Mouse (Mus musculus) intestine, embryonic 14.5 days (tissue): ENCODE measurements around the gene Habp2. TPM values are rescaled to one million over a fixed set of nuclear protein-coding genes. Genes with fewer than 3 reads are reported as not detected.

Source experiments
- ATAC-seq: fragments of 200-750 bp; cut with Nextera tagmentation; replicated peaks from 2 replicates; pipeline ENCODE4 v1.8.0; 2017; ENCODE audit warnings: low read depth, moderate number of reproducible peaks, moderate TSS enrichment, moderate library complexity; ENCODE audit not compliant: low FRiP score, low TSS enrichment
- DNase-seq: peaks from one replicate; pipeline ENCODE4 v3.0.0-alpha.2; 2018; ENCODE audit warnings: low spot score
- H3K27ac ChIP-seq: fragments of 300-500 bp; sonication (generic); 2 replicates; pipeline ENCODE4 v1.5.1; 2014; ENCODE audit warnings: low read depth, mild to moderate bottlenecking, control low read depth
- H3K27me3 ChIP-seq: fragments of 300-500 bp; sonication (generic); replicated peaks from 2 replicates; pipeline ENCODE4 v1.6.1; 2014; ENCODE audit warnings: low read length, control low read depth; ENCODE audit not compliant: control insufficient read depth, insufficient read depth
- H3K36me3 ChIP-seq: fragments of 300-500 bp; sonication (generic); 2 replicates; pipeline ENCODE4 v1.6.1; 2014; ENCODE audit warnings: low read length, control low read depth; ENCODE audit not compliant: control insufficient read depth, insufficient read depth
- H3K4me1 ChIP-seq: fragments of 300-500 bp; sonication (generic); replicated peaks from 2 replicates; pipeline ENCODE4 v1.6.1; 2014; ENCODE audit warnings: low read length, control low read depth, mixed read lengths; ENCODE audit not compliant: control insufficient read depth, insufficient read depth
- H3K4me2 ChIP-seq: fragments of 300-500 bp; sonication (generic); 2 replicates; pipeline ENCODE4 v1.6.1; 2014; ENCODE audit warnings: low read length
- H3K4me3 ChIP-seq: fragments of 300-500 bp; sonication (generic); 2 replicates; pipeline ENCODE4 v1.5.1; 2014; ENCODE audit warnings: low read depth, low read length, control low read depth, mixed read lengths
- H3K9ac ChIP-seq: fragments of 300-500 bp; sonication (generic); 2 replicates; pipeline ENCODE4 v1.6.1; 2014; ENCODE audit warnings: mild to moderate bottlenecking, low read length
- H3K9me3 ChIP-seq: fragments of 300-500 bp; sonication (generic); 2 replicates; pipeline ENCODE4 v1.6.1; 2016; ENCODE audit warnings: low read length, control low read depth; ENCODE audit not compliant: control insufficient read depth
- WGBS: fragments of 180-500 bp; shearing (Covaris S2); extraction: QIAGEN DNeasy Blood & Tissue Kit; methylation state at CpG from one replicate; pipeline ENCODE4 v1.1.7; 2014; 5-methylcytosine and 5-hydroxymethylcytosine counted together
- polyA plus RNA-seq: library from polyadenylated mRNA; unstranded; fragments of >200 nt; fragmentation: Nextera tagmentation; extraction: Ambion mirVana; gene quantifications from 2 replicates; pipeline ENCODE4 v1.2.1, GENCODE M21; 2014

The Habp2 gene
- polyA plus RNA-seq, 1 experiment from 2014 or later: 26.7 TPM

DNA sequence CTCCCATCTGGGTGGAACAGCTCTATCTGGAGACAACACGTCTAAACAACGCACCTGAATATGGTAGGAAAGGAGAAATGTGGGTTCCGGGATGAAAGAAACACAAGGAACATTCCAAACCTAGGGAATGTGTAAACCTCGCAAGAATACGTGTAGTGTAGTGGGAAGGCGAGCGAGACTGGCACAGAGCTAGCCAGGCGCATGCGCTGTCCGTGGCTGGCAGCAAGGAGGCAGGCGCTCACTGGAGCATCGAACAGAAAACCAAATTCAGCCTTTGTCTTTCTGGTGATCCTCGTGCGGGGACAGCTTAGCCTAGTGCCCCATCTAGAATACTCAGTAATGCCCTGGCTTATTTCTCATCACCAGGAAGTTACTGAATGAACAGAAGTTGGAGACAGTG lies 23.2 kb upstream of the Habp2 start:
- no peak for DNase-seq

DNA sequence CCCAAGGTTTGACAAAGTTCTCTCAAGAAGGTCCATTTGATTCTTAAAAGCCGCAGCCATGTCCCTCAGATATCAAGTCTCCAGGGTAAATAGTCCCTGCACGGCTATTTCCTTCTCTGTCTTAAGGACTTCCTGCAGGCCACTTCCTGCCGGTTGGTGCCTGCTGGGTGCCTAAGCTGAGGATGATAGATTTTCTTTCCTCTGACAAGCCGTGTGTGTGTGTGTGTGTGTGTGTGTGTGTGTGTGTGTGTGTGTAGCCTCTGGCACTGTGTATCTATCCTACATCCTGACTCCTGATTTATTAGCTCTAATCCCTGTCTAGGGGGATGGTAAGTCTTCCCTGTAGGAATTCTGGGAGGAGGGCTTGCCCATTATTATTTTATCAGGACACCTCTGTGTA lies 22.8 kb upstream of the Habp2 start:
- Histone ChIP-seq H3K27ac (no peak overlapping the region), H3K4me3 (no peak overlapping the region), H3K4me2 (no peak overlapping the region), H3K36me3 (no peaks in the 10 kb centered on the region), H3K9ac (no peak overlapping the region), H3K4me1 (no peaks in the 10 kb centered on the region), H3K9me3 (no peaks in the 10 kb centered on the region), H3K27me3 (no peaks in the 10 kb centered on the region)
- no peak for ATAC-seq
- WGBS: 25% methylated on average over 4 of the region's 4 CpGs
- no peak for DNase-seq

More for the DNA sequence above, 23.2 kb upstream of the Habp2 start:
- WGBS: 79% methylated on average over 14 of the region's 14 CpGs
- no peaks in the 10 kb centered on the region for H3K27me3 ChIP-seq
- H3K9ac ChIP-seq: no peak overlapping the region
- no peak overlapping the region for H3K4me3 ChIP-seq
- ATAC-seq: no peak
- no peak overlapping the region for H3K27ac ChIP-seq
- no peaks in the 10 kb centered on the region for H3K4me1 ChIP-seq
- H3K4me2 ChIP-seq: no peak overlapping the region
- no peaks in the 10 kb centered on the region for H3K9me3 ChIP-seq
- no peaks in the 10 kb centered on the region for H3K36me3 ChIP-seq

DNA sequence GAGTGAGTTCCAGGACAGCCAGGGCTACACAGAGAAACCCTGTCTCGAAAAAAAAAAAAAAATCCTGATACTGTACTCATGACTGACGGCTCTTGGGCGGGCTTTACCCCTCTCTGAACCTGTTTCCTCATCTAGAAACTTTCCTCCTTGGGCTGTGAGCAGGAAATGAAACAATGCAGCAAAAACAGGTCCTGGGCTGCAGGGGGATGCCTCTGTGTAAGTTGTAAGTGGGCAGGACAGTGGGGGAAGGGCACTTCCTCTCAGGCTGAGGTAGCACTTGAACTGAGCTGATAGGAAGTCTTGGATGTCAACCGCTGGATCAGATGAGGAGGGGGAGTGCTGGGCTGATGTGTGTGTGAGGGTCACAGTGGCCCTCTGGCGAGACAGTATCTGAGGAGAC lies 21.8 kb upstream of the Habp2 start:
- Histone ChIP-seq H3K4me1 (no peaks in the 10 kb centered on the region), H3K36me3 (no peaks in the 10 kb centered on the region), H3K27me3 (no peaks in the 10 kb centered on the region), H3K4me3 (no peak overlapping the region), H3K9me3 (no peaks in the 10 kb centered on the region), H3K4me2 (no peak overlapping the region), H3K9ac (no peak overlapping the region), H3K27ac (no peak overlapping the region)
- 64% methylated on average over 5 of the region's 5 CpGs for WGBS
- ATAC-seq (no peak), DNase-seq (no peak)

DNA sequence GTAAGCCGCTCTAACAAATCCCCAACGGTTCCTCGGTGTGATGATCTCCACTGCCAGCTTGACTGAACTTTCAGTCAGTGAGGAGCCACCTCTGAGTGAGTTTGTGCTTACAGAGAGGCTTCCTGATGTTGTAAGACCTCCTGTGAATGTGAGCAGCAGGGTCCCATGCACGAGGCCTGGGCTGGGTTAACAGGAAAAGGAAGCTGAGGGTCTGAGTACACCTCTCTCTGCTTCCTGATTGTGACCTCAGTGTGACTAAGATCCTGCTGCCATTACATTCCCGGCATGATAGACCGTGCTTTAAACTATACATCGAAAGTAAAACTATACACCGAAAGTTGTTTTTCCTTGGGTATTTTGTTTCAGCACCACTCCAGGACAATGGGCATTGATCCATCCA lies 14.9 kb upstream of the Habp2 start:
- no peaks in the 10 kb centered on the region for H3K9me3 ChIP-seq
- no peak overlapping the region for H3K4me2 ChIP-seq
- no peak overlapping the region for H3K27ac ChIP-seq
- H3K9ac ChIP-seq: no peak overlapping the region
- DNase-seq: no peak
- 87% methylated on average over 8 of the region's 8 CpGs for WGBS
- no peak for ATAC-seq
- no peak overlapping the region for H3K4me3 ChIP-seq
- no peaks in the 10 kb centered on the region for H3K27me3 ChIP-seq
- H3K36me3 ChIP-seq: no peaks in the 10 kb centered on the region
- H3K4me1 ChIP-seq: no peaks in the 10 kb centered on the region

DNA sequence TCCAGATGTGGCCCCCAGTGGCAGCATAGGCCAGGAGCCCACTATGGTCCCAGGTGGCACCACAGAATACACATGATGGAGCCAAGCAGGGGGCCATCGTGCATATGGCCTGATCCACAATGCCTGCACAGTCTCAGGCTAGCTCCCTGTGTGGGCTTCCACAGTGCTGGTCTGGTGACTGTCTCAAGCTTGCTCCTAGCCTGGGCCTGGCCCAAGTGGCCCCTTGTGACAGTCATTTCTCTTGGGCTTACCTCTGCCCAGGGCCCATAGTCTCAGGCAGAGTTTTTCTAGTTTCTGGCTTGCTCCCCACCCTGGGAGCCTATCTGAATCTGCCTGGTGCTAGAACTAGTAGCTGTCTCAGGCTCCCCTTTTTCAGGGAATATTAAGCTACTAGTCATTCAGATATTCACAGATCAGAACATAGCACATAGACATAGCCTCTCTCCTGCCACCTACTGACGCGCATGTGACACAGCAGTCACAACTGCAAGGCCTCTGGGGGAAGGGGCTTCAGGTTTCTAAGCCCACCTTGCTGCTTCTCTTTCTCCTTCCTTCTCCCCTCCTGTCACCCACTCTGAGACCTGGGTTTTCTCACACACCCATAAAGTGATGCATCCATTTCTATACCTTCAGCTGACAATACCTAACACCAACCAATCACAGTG lies 9.7 kb upstream of the Habp2 start:
- 43% methylated on average over 3 of the region's 3 CpGs for WGBS
- Histone ChIP-seq H3K27me3 (no peaks in the 10 kb centered on the region), H3K9me3 (no peaks in the 10 kb centered on the region), H3K9ac (no peak overlapping the region), H3K4me2 (no peak overlapping the region), H3K4me3 (no peak overlapping the region), H3K27ac (no peak overlapping the region), H3K4me1 (no peaks in the 10 kb centered on the region), H3K36me3 (no peaks in the 10 kb centered on the region)
- ATAC-seq (0 out of 2 replicates have a peak, but pooled peaks have one; percentile 15), DNase-seq (no peak)

DNA sequence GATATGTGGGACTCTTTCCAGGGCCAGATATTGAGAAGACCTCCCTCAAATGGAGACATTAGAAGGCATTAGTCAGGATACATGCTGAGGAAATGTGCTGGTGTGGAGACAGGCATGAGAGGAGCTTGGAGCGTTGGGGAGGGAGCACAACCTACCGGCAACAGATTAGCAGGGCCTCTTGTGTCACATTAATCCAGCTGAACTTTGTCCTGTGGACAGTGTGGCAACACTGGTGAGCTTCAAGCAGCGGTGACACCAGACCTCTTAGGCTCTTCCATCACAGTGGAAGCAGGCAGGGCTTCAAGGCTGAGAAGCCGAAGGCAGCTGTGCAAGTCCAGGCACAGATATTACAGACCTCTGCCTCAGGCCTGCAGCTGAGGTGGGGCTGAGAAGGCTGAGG lies 9.0 kb upstream of the Habp2 start:
- DNase-seq: no peak
- 65% methylated on average over 4 of the region's 4 CpGs for WGBS
- Histone ChIP-seq H3K4me1 (no peaks in the 10 kb centered on the region), H3K27me3 (no peaks in the 10 kb centered on the region), H3K9ac (no peak overlapping the region), H3K27ac (no peak overlapping the region), H3K4me2 (no peak overlapping the region), H3K4me3 (no peak overlapping the region), H3K9me3 (no peaks in the 10 kb centered on the region), H3K36me3 (no peaks in the 10 kb centered on the region)
- no peak for ATAC-seq

DNA sequence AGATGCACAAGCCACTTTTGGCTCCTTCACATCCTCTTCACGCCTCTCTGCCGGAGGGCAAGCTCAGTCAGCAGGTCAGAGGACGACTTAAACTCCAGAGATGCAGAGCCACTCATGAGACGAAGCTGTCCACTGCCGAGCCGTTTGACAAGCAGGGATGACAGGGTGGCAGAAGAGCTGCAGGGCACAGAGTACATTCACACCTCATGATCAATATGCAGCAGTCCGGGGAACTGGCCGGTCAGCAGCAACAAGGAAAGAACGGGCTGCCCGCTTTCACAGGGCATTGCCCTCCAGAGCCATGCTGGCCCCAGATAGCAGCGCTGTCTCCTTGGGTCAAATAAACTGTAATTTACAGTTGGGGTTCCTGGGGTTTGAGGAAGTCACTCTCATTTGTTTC lies 8.6 kb upstream of the Habp2 start:
- no peak for ATAC-seq
- H3K27me3 ChIP-seq: no peaks in the 10 kb centered on the region
- H3K36me3 ChIP-seq: no peaks in the 10 kb centered on the region
- H3K9me3 ChIP-seq: no peaks in the 10 kb centered on the region
- H3K4me1 ChIP-seq: no peaks in the 10 kb centered on the region
- H3K4me3 ChIP-seq: no peak overlapping the region
- no peak overlapping the region for H3K27ac ChIP-seq
- 79% methylated on average over 11 of the region's 11 CpGs for WGBS
- H3K4me2 ChIP-seq: no peak overlapping the region
- DNase-seq: no peak
- no peak overlapping the region for H3K9ac ChIP-seq

DNA sequence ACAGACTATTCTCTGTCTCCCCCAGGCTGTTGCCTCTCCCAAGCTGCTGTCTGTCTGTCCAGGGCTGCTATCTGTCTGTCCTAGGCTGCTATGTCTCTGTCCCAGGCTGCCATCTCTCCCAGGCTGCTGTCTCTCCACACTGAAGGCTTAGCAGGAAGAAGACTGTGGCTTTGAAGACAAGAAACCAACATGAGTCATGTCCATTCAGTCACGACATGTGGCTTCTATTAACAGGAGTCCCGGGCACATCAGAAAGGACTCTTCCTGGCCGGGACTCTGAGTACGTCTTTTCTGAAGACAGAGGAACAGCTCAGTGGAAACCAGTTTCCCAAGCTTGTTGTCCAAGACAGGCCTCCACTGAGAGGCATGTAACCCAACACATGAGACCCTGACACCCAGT lies 1.7 kb upstream of the Habp2 start:
- Histone ChIP-seq H3K9me3 (no peaks in the 10 kb centered on the region), H3K36me3 (no peaks in the 10 kb centered on the region), H3K27me3 (no peaks in the 10 kb centered on the region), H3K9ac (no peak overlapping the region), H3K4me1 (no peaks in the 10 kb centered on the region), H3K4me3 (no peak overlapping the region), H3K27ac (no peak overlapping the region), H3K4me2 (no peak overlapping the region)
- no peak for DNase-seq
- 60% methylated on average over 4 of the region's 4 CpGs for WGBS
- no peak for ATAC-seq

DNA sequence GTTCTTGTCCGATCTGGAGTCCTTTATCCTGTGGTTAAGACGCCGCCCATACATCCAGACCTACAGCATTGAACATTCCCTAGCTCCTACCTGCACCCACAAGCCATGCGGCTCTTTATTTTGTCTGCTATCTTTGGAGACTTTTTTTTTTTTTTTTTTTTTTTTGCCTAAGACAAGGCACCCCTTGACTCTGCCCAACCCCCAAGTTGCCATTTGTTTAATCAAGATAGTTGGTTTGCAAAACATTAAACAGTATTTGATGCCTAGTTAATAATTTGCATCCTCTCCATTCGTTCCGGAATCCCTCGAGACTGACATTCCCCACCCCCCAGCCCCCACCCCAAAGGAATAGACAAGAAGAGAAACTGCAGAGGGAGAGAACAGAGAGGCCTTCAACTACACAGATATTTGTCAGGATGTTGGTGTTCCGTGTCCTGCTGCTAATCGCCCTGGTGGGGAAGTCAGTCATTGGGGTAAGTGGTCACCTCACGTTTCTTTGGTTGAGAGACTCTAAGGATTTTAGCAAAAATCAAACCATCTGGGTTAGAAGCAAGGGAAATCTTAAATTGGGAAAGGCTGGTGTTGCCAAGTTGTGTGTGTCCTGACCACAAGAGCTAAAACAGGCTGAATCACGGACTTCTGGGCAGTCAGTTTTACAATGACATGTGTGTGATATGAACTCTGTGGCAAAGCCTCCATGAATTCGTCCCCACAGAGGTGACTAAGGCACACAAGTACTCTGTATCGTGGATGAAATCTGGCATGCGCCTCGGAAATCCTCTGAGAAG lies 837 bp downstream of the Habp2 start:
- Histone ChIP-seq H3K4me3 (peak overlapping the region; percentile 15), H3K27me3 (no peaks in the 10 kb centered on the region), H3K4me2 (peak overlapping the region; percentile 39), H3K27ac (peak overlapping the region; percentile 29), H3K9ac (no peak overlapping the region), H3K4me1 (peaks cover 3% of the 10 kb centered on the region; the same call in 1 of the 2 replicates), H3K9me3 (no peaks in the 10 kb centered on the region), H3K36me3 (no peaks in the 10 kb centered on the region)
- DNase-seq: no peak
- ATAC-seq: peak; percentile 55; the same call in 1 of the 2 replicates
- WGBS: 66% methylated on average over 15 of the region's 15 CpGs
